ENCODE assay signal across 16 mouse cellular contexts in the genomic region with DNA sequence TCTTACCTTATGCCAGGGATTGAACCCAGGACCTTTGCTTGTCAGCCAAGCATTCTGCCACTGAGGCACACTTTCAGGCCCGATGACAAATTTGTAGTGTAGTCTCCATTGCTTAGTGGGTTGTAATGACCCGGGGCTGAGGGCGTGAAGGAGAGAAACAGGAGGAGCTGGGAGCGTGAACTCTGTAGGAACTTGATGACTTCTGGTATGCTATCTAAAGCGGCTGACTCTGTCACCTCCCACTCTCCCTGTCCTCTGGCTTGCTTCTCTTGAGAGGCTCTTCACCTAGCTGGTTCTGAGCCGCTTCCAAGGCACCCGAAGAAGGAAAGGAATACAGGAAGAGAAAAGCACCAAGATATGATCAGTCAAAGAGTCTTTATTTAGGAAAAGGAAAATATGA.
"Had no signal": no experiment of that assay in that cellular context is flagged by ENCODE, and none has a peak within 500 bp of the region (broad histone marks: within the 10 kb centered on the region; RNA-seq: fewer than 3 reads in every experiment).

No protein-coding gene starts in this region.

- H3K9ac ChIP-seq: liver, embryonic 13.5 days; liver, postnatal 0 days; midbrain, embryonic 15.5 days; stomach, embryonic 15.5 days had no signal

- H3K36me3 ChIP-seq: liver, embryonic 13.5 days; midbrain, embryonic 15.5 days; stomach, embryonic 15.5 days had no signal

- H3K27ac ChIP-seq: layer of hippocampus, adult 2 months; liver, embryonic 13.5 days; macrophage; midbrain, embryonic 15.5 days; stomach, embryonic 15.5 days had no signal

- H3K4me2 ChIP-seq: liver, embryonic 13.5 days; midbrain, embryonic 11.5 days; midbrain, embryonic 15.5 days; stomach, embryonic 15.5 days had no signal

- ATAC-seq: liver, postnatal 0 days; midbrain, embryonic 15.5 days had no signal

- H3K4me3 ChIP-seq: layer of hippocampus, adult 2 months; liver, embryonic 13.5 days; megakaryocyte, embryonic 14.5 days; midbrain, embryonic 15.5 days; stomach, embryonic 15.5 days had no signal

- H3K9me3 ChIP-seq: liver, embryonic 13.5 days; megakaryocyte, embryonic 14.5 days; midbrain, embryonic 15.5 days; stomach, embryonic 15.5 days had no signal

- H3K27me3 ChIP-seq: liver, embryonic 13.5 days; midbrain, embryonic 15.5 days; stomach, embryonic 15.5 days had no signal

- DNase-seq: kidney, adult 9 months; kidney, postnatal 10 days; kidney, postnatal 4 days; left cerebral cortex, postnatal 4 days; liver; liver, embryonic 13.5 days; liver, postnatal 0 days; right cerebral cortex, postnatal 14 days; thymus, adult 2 months; thymus, postnatal 25 days had no signal
